Mouse (Mus musculus) liver, adult 2 months (tissue): ENCODE data around the gene Dffa. TPM values are rescaled to one million over a fixed set of nuclear protein-coding genes. Genes with fewer than 3 reads are reported as not detected.
A peak's percentile ranks its signal among the peaks of the same experiment; 100 is the strongest.
"Not testable (repeated sequence)": the region's sequence is repeated elsewhere in the genome, so short reads cannot be mapped to it uniquely, and the experiment has no call there.

ENCODE experiments used
- DNase-seq: peaks from one replicate; pipeline ENCODE4 v3.0.0-alpha.2; 2011; ENCODE audit warnings: low read depth, low spot score; ENCODE audit errors: extremely low read depth
- H3K27ac ChIP-seq: fragments of 200-500 bp; replicated peaks from 2 replicates; pipeline ENCODE4 v1.5.1; 2012; ENCODE audit warnings: low read depth, mild to moderate bottlenecking, control low read depth, inconsistent platforms, low read length; ENCODE audit not compliant: insufficient read depth
- H3K27me3 ChIP-seq: fragments of 200-500 bp; 2 replicates; pipeline ENCODE4 v1.6.1; 2012; ENCODE audit warnings: mild to moderate bottlenecking, moderate library complexity, low read length, inconsistent platforms; ENCODE audit not compliant: control insufficient read depth, insufficient read depth
- H3K36me3 ChIP-seq: fragments of 200-500 bp; 2 replicates; pipeline ENCODE4 v1.6.1; 2012; ENCODE audit warnings: low read length, inconsistent platforms; ENCODE audit not compliant: control insufficient read depth, insufficient read depth
- H3K4me1 ChIP-seq: fragments of 200-500 bp; 2 replicates; pipeline ENCODE4 v1.6.1; 2011; ENCODE audit warnings: low read length; ENCODE audit not compliant: control insufficient read depth, insufficient read depth
- H3K4me3 ChIP-seq: fragments of 200-500 bp; 2 replicates; pipeline ENCODE4 v1.5.1; 2011; ENCODE audit warnings: low read depth, mild to moderate bottlenecking, control low read depth, low read length, moderate library complexity; ENCODE audit not compliant: insufficient read depth
- H3K79me2 ChIP-seq: fragments of 200-500 bp; 2 replicates; pipeline ENCODE4 v1.6.1; 2012; ENCODE audit warnings: inconsistent platforms, mild to moderate bottlenecking, low read length, moderate library complexity; ENCODE audit not compliant: control insufficient read depth, insufficient read depth
- H3K9ac ChIP-seq: fragments of 200-500 bp; 2 replicates; pipeline ENCODE4 v1.6.1; 2012; ENCODE audit warnings: low read depth, mild to moderate bottlenecking, control low read depth, inconsistent platforms, low read length
- CTCF ChIP-seq: fragments of 200-500 bp; IDR thresholded peaks from 2 replicates; pipeline ENCODE4 v1.5.1; 2011; ENCODE audit warnings: low read depth, low read length, control low read depth
- POLR2A ChIP-seq: fragments of 200-500 bp; IDR thresholded peaks from 2 replicates; pipeline ENCODE4 v1.6.1; 2011; ENCODE audit warnings: low read length, control low read depth; ENCODE audit not compliant: insufficient read depth; ENCODE audit errors: extremely low read depth
- WGBS: fragments of 180-500 bp; shearing (Covaris S2); methylation state at CpG from one replicate; pipeline ENCODE4 v1.1.7; 2018; 5-methylcytosine and 5-hydroxymethylcytosine counted together
- polyA plus RNA-seq: library from polyadenylated mRNA; depleted of rRNA; stranded (reverse); fragments of >200 nt; gene quantifications from 2 replicates; pipeline ENCODE4 v1.2.3, GENCODE M21; 2012; rRNA removed
- total RNA-seq: library from RNA; depleted of rRNA; stranded (reverse); fragments of >200 nt; gene quantifications from 2 replicates; pipeline ENCODE4 v1.2.3, GENCODE M21; 2014; rRNA removed

Gene Dffa
- total and polyA plus RNA-seq, 2 experiments, result 11.8 to 14.8 TPM

GRCm38 (mm10) chr4:149168016-149168415 is 64.1 kb downstream of the Dffa start:
- Histone ChIP-seq H3K4me1 (peaks cover 19% of the 10 kb centered on the region), H3K4me3 (no peak overlapping the region), H3K79me2 (no peaks in the 10 kb centered on the region; the same call in 1 of the 2 replicates), H3K27me3 (no peaks in the 10 kb centered on the region), H3K36me3 (no peaks in the 10 kb centered on the region), H3K27ac (no peak overlapping the region), H3K9ac (no peak overlapping the region)
- DNase-seq, result no peak
- TF ChIP-seq POLR2A (no peak), CTCF (no peak)
- 74% methylated on average over 2 of the region's 2 CpGs for WGBS

- not testable (repeated sequence) for H3K9ac ChIP-seq, H3K79me2 ChIP-seq, H3K4me3 ChIP-seq, H3K36me3 ChIP-seq, H3K27me3 ChIP-seq, DNase-seq
- H3K4me1 ChIP-seq, result peaks cover 19% of the 10 kb centered on the region
- 62% methylated on average over 7 of the region's 8 CpGs for WGBS
- peak overlapping the region; percentile 81 for H3K27ac ChIP-seq
Measured at GRCm38 (mm10) chr4:149169926-149170325, 66.0 kb downstream of the Dffa start.

Other genes starting within 250 kb of the Dffa start
- 35.6 and 43.3 TPM in 2 replicates for gene Pex14, start 4.3 kb upstream of the Dffa start, total RNA-seq
- 58.2 and 71.6 TPM in 2 replicates for gene Pex14, start 4.3 kb upstream of the Dffa start, polyA plus RNA-seq
- gene Cort, start 22.6 kb downstream of the Dffa start, total RNA-seq, result not detected in 2 replicates
- not detected in 2 replicates for gene Cort, start 22.6 kb downstream of the Dffa start, polyA plus RNA-seq
- 0.40 and 0.46 TPM in 2 replicates for gene Cenps, start 33.5 kb downstream of the Dffa start, total RNA-seq
- gene Cenps, start 33.5 kb downstream of the Dffa start, polyA plus RNA-seq, result 0.19 and 0.33 TPM in 2 replicates
- gene Pgd, start 62.6 kb downstream of the Dffa start, total RNA-seq, result 13.1 and 17.6 TPM in 2 replicates
- 45.0 and 51.1 TPM in 2 replicates for gene Pgd, start 62.6 kb downstream of the Dffa start, polyA plus RNA-seq
- gene Kif1b, start 203.5 kb downstream of the Dffa start, total RNA-seq, result 74.4 and 94.2 TPM in 2 replicates
- 38.4 and 41.2 TPM in 2 replicates for gene Kif1b, start 203.5 kb downstream of the Dffa start, polyA plus RNA-seq